Mouse (Mus musculus) forebrain, embryonic 16.5 days (tissue): ENCODE measurements around the gene Fgf14. TPM values are rescaled to one million over a fixed set of nuclear protein-coding genes. Genes with fewer than 3 reads are reported as not detected.

Experiments
- ATAC-seq: fragments of 200-750 bp; cut with Nextera tagmentation; 2 replicates; pipeline ENCODE4 v1.8.0; 2017; ENCODE audit warnings: mild to moderate bottlenecking, moderate library complexity
- H3K27ac ChIP-seq: fragments of 300-500 bp; sonication (generic); 2 replicates; pipeline ENCODE4 v1.5.1; 2014; ENCODE audit warnings: low read length, control low read depth
- H3K27me3 ChIP-seq: fragments of 300-500 bp; sonication (generic); replicated peaks from 2 replicates; pipeline ENCODE4 v1.6.1; 2014; ENCODE audit warnings: low read length; ENCODE audit not compliant: control insufficient read depth, insufficient read depth
- H3K36me3 ChIP-seq: fragments of 300-500 bp; sonication (generic); 2 replicates; pipeline ENCODE4 v1.6.1; 2014; ENCODE audit not compliant: control insufficient read depth, insufficient read depth
- H3K4me1 ChIP-seq: fragments of 300-500 bp; sonication (generic); replicated peaks from 2 replicates; pipeline ENCODE4 v1.6.1; 2014; ENCODE audit warnings: low read length; ENCODE audit not compliant: control insufficient read depth, insufficient read depth
- H3K4me2 ChIP-seq: fragments of 300-500 bp; sonication (generic); 2 replicates; pipeline ENCODE4 v1.6.1; 2014; ENCODE audit warnings: mild to moderate bottlenecking, low read length, control low read depth
- H3K4me3 ChIP-seq: fragments of 300-500 bp; sonication (generic); replicated peaks from 2 replicates; pipeline ENCODE4 v1.5.1; 2014; ENCODE audit warnings: mild to moderate bottlenecking, low read length, control low read depth
- H3K9ac ChIP-seq: fragments of 300-500 bp; sonication (generic); replicated peaks from 2 replicates; pipeline ENCODE4 v1.6.1; 2014; ENCODE audit warnings: low read depth, low read length, control low read depth
- H3K9me3 ChIP-seq: fragments of 300-500 bp; sonication (generic); 2 replicates; pipeline ENCODE4 v1.6.1; 2016; ENCODE audit warnings: low read length; ENCODE audit not compliant: control insufficient read depth
- WGBS: fragments of 180-500 bp; shearing (Covaris S2); extraction: QIAGEN DNeasy Blood & Tissue Kit; methylation state at CpG from one replicate; pipeline ENCODE4 v1.1.7; 2014; 5-methylcytosine and 5-hydroxymethylcytosine counted together
- polyA plus RNA-seq: library from polyadenylated mRNA; unstranded; fragments of >200 nt; fragmentation: Nextera tagmentation; extraction: Ambion mirVana; gene quantifications from 2 replicates; pipeline ENCODE4 v1.2.1, GENCODE M21; 2015

The Fgf14 gene
- polyA plus RNA-seq, 1 experiment from 2014 or later = 37.6 TPM

GRCm38 (mm10) chr14:124263199-124263598, 413.7 kb downstream of the Fgf14 start:
- H3K4me2 ChIP-seq = no peak overlapping the region
- no peak for ATAC-seq
- no peaks in the 10 kb centered on the region for H3K27me3 ChIP-seq
- H3K36me3 ChIP-seq = no peaks in the 10 kb centered on the region
- H3K9ac ChIP-seq = no peak overlapping the region
- no peak overlapping the region for H3K4me3 ChIP-seq
- H3K4me1 ChIP-seq = no peaks in the 10 kb centered on the region
- H3K9me3 ChIP-seq = no peaks in the 10 kb centered on the region
- no peak overlapping the region for H3K27ac ChIP-seq

GRCm38 (mm10) chr14:124247517-124247916, 429.4 kb downstream of the Fgf14 start:
- Histone ChIP-seq H3K9ac (no peak overlapping the region), H3K36me3 (no peaks in the 10 kb centered on the region), H3K4me3 (no peak overlapping the region), H3K27me3 (no peaks in the 10 kb centered on the region), H3K4me1 (no peaks in the 10 kb centered on the region), H3K4me2 (no peak overlapping the region), H3K9me3 (no peaks in the 10 kb centered on the region), H3K27ac (no peak overlapping the region)
- WGBS = 55% methylated on average over 1 of the region's 1 CpGs
- ATAC-seq = no peak

GRCm38 (mm10) chr14:124223445-124223844, 453.5 kb downstream of the Fgf14 start:
- H3K27ac ChIP-seq = no peak overlapping the region
- H3K4me1 ChIP-seq = no peaks in the 10 kb centered on the region
- H3K27me3 ChIP-seq = no peaks in the 10 kb centered on the region
- H3K9me3 ChIP-seq = no peaks in the 10 kb centered on the region
- no peaks in the 10 kb centered on the region for H3K36me3 ChIP-seq
- H3K4me3 ChIP-seq = no peak overlapping the region
- H3K9ac ChIP-seq = no peak overlapping the region
- peak; percentile 82 for ATAC-seq
- WGBS = 48% methylated on average over 2 of the region's 2 CpGs
- no peak overlapping the region for H3K4me2 ChIP-seq

GRCm38 (mm10) chr14:124222447-124222846, 454.5 kb downstream of the Fgf14 start:
- no peak overlapping the region for H3K9ac ChIP-seq
- H3K4me2 ChIP-seq = no peak overlapping the region
- no peak overlapping the region for H3K27ac ChIP-seq
- H3K4me1 ChIP-seq = no peaks in the 10 kb centered on the region
- H3K4me3 ChIP-seq = no peak overlapping the region
- no peaks in the 10 kb centered on the region for H3K27me3 ChIP-seq
- H3K36me3 ChIP-seq = no peaks in the 10 kb centered on the region
- ATAC-seq = peak; percentile 75
- 3% methylated on average over 1 of the region's 1 CpGs for WGBS
- H3K9me3 ChIP-seq = no peaks in the 10 kb centered on the region

- no peaks in the 10 kb centered on the region for H3K9me3 ChIP-seq
- no peaks in the 10 kb centered on the region for H3K36me3 ChIP-seq
- 67% methylated on average over 2 of the region's 2 CpGs for WGBS
- no peak overlapping the region for H3K4me2 ChIP-seq
- no peaks in the 10 kb centered on the region for H3K27me3 ChIP-seq
- H3K27ac ChIP-seq = no peak overlapping the region
- H3K4me1 ChIP-seq = no peaks in the 10 kb centered on the region
- H3K4me3 ChIP-seq = no peak overlapping the region
- H3K9ac ChIP-seq = no peak overlapping the region
- ATAC-seq = no peak
Observed at GRCm38 (mm10) chr14:124220979-124221378, 455.9 kb downstream of the Fgf14 start.

GRCm38 (mm10) chr14:124195806-124196205, 481.1 kb downstream of the Fgf14 start:
- no peaks in the 10 kb centered on the region for H3K36me3 ChIP-seq
- peak overlapping the region; percentile 41; the same call in 1 of the 2 replicates for H3K27ac ChIP-seq
- H3K4me3 ChIP-seq = peak overlapping the region; percentile 11; the same call in 1 of the 2 replicates
- no peaks in the 10 kb centered on the region for H3K9me3 ChIP-seq
- peak; percentile 67 for ATAC-seq
- H3K4me1 ChIP-seq = peaks cover 20% of the 10 kb centered on the region
- no peaks in the 10 kb centered on the region for H3K27me3 ChIP-seq
- WGBS = 12% methylated on average over 7 of the region's 7 CpGs
- H3K4me2 ChIP-seq = peak overlapping the region; percentile 40
- H3K9ac ChIP-seq = no peak overlapping the region

GRCm38 (mm10) chr14:124195331-124195730, 481.6 kb downstream of the Fgf14 start:
- WGBS = 29% methylated on average over 10 of the region's 10 CpGs
- H3K4me2 ChIP-seq = peak overlapping the region; percentile 40
- no peaks in the 10 kb centered on the region for H3K36me3 ChIP-seq
- H3K4me3 ChIP-seq = peak overlapping the region; percentile 11; the same call in 1 of the 2 replicates
- H3K9ac ChIP-seq = no peak overlapping the region
- peaks cover 20% of the 10 kb centered on the region for H3K4me1 ChIP-seq
- H3K27ac ChIP-seq = peak overlapping the region; percentile 41
- no peaks in the 10 kb centered on the region for H3K27me3 ChIP-seq
- H3K9me3 ChIP-seq = no peaks in the 10 kb centered on the region
- ATAC-seq = no peak

- peak; percentile 15; the same call in 1 of the 2 replicates for ATAC-seq
- H3K4me3 ChIP-seq = peak overlapping the region; percentile 62
- peaks cover 20% of the 10 kb centered on the region for H3K4me1 ChIP-seq
- H3K4me2 ChIP-seq = peak overlapping the region; percentile 95
- peak overlapping the region; percentile 54 for H3K27ac ChIP-seq
- peak overlapping the region; percentile 74 for H3K9ac ChIP-seq
- WGBS = 2% methylated on average over 15 of the region's 15 CpGs
- H3K36me3 ChIP-seq = no peaks in the 10 kb centered on the region
- H3K27me3 ChIP-seq = no peaks in the 10 kb centered on the region
- no peaks in the 10 kb centered on the region for H3K9me3 ChIP-seq
Observed at GRCm38 (mm10) chr14:124192815-124193142, 484.1 kb downstream of the Fgf14 start.

GRCm38 (mm10) chr14:124191913-124192814, 484.8 kb downstream of the Fgf14 start:
- H3K9ac ChIP-seq = peak overlapping the region; percentile 74
- WGBS = under 1% methylated on average over 42 of the region's 42 CpGs
- no peaks in the 10 kb centered on the region for H3K9me3 ChIP-seq
- no peaks in the 10 kb centered on the region for H3K36me3 ChIP-seq
- peak overlapping the region; percentile 54 for H3K27ac ChIP-seq
- H3K4me2 ChIP-seq = peak overlapping the region; percentile 95
- peak; percentile 84 for ATAC-seq
- peak overlapping the region; percentile 62 for H3K4me3 ChIP-seq
- H3K4me1 ChIP-seq = peaks cover 20% of the 10 kb centered on the region
- no peaks in the 10 kb centered on the region for H3K27me3 ChIP-seq
